Mouse (Mus musculus) mesoderm, embryonic 11.5 days (tissue): ENCODE data around the gene C1qtnf9.

Source experiments
- DNase-seq: peaks from one replicate; pipeline ENCODE4 v3.0.0-alpha.2; 2012; ENCODE audit warnings: low read depth, low spot score

The C1qtnf9 gene

DNA sequence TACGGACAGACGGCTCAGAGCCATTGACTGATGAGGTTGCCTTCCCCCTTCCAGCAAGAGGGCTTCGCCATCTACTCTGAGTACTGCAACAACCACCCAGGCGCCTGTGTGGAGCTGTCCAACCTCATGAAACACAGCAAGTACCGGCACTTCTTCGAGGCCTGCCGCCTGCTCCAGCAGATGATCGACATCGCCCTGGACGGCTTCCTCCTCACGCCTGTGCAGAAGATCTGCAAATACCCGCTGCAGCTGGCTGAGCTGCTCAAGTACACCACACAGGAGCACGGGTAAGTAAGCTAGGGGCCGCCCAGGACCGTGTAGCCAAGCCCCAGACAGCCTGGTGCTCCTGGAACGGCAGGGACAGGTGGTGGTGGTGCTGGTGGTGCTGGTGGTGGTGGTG is 16.4 kb upstream of the C1qtnf9 start:
- DNase-seq = no peak

DNA sequence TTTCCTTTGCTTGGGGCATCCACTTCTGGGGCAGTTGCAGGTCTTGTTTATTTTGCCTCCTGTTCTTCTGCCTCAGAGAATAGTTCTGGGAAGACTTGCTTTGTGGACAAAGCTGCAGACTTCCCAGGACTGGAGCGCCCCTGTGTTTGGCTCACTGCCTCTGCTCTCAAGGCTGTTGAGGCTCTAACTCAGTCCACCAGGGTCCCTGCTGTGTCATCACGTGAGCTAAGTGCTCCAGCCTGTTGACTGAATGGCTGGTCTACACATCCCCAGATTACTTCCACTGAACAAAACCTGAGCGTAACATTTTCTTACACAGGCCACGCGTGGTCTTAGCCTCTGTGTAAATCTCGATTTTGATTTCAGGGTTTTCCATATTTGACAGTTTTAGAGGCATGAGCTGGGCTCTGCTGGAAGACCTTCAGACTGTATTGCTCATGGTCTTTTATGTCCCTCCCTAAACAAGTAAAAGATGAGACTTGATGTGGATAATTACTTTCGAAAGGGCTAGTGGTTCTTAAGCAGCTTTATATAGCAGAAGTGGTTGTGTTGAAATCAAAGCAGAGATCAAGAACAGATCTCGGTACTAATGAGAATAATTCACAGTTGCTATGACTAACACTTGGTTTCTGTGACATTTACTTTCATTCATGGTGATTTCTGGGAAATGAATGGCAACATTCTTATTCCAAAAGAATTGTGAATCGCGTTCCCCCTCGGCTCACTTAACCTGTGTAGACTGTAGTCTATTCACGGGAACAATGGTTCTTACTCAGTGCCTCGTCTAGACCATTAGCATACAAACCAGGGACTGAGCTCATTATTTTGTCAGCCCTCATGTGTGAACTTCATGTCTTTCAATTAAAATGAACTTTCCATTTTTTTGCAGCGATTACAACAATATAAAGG is 14.8 kb upstream of the C1qtnf9 start:
- DNase-seq = no peak

DNA sequence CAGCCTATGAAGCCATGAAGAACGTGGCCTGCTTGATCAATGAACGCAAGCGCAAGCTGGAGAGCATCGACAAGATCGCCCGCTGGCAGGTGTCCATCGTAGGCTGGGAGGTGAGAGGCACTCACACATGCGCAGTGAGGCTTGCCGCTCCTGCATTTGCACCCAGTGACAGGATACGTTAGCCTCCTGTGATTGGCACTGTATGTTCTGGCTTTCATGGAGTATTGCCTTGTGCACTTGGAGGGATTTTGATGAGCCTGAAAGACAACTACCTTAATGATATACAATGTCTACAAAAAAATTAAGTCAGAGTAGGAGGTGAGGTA is 14.2 kb upstream of the C1qtnf9 start:
- no peak for DNase-seq

- no peak for DNase-seq
Measured at GRCm38 (mm10) chr14:60754656-60755055, 13.3 kb upstream of the C1qtnf9 start.

DNA sequence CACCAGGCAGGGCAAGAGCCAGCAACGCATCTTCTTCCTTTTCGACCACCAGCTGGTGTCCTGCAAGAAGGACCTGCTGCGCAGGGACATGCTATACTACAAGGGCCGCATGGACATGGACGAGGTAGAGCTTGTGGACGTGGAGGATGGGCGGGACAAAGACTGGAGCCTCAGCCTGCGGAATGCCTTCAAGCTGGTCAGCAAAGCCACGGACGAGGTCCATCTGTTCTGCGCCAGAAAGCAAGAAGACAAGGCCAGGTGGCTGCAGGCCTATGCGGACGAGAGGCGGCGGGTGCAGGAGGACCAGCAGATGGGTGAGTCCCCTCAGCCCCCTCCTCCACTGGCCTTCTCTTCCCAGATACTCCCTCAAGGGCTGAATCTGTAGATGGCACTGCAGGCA is 11.7 kb upstream of the C1qtnf9 start:
- no peak for DNase-seq

GRCm38 (mm10) chr14:60757265-60757664 is 10.7 kb upstream of the C1qtnf9 start:
- DNase-seq = no peak

- no peak for DNase-seq
Measured at GRCm38 (mm10) chr14:60757722-60758121, 10.2 kb upstream of the C1qtnf9 start.

DNA sequence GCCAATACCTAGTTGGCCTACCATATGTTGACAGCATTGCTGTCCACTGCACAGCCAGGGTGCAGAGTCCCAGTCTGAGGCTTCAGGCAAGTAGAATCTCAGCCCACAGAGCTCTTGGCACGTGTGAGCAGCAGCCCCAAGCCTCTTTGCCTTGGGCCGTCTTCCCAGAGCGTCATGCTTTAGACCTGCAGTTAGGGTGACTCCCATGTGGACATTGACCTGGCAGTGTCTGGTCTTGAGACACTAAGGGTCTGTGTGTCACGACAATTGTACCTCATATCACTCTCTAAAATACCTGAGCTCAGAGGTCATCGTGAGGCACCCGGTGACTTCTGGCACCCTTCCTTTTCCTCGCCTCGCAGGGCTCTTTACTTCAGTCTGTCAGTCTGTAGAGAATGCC is 8.8 kb upstream of the C1qtnf9 start:
- DNase-seq = no peak

DNA sequence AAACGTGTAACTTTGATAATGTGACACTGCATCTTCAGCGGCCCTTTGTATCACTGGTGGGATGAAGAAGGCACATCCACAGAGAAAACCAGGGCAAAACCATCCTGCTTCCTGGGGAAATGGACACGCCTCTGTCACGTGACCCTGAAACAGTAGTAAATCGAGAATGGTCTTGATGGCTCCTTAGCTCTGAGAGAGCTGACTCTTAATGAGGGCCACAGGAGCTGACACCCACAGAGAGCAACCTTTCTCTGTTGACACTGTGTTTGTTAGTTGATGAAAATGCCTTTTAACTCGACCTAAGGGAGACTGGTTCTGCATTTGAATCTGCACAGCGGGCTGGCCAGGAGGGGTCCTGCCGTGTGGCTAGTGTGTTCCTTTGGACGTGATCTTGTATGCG is 6.1 kb upstream of the C1qtnf9 start:
- DNase-seq = no peak

GRCm38 (mm10) chr14:60762754-60763153 is 5.2 kb upstream of the C1qtnf9 start:
- DNase-seq = no peak

- no peak for DNase-seq
Measured at GRCm38 (mm10) chr14:60763746-60764145, 4.2 kb upstream of the C1qtnf9 start.

GRCm38 (mm10) chr14:60764526-60764925 is 3.4 kb upstream of the C1qtnf9 start:
- DNase-seq = no peak

- no peak for DNase-seq
Measured at GRCm38 (mm10) chr14:60765025-60765424, 2.9 kb upstream of the C1qtnf9 start.

DNA sequence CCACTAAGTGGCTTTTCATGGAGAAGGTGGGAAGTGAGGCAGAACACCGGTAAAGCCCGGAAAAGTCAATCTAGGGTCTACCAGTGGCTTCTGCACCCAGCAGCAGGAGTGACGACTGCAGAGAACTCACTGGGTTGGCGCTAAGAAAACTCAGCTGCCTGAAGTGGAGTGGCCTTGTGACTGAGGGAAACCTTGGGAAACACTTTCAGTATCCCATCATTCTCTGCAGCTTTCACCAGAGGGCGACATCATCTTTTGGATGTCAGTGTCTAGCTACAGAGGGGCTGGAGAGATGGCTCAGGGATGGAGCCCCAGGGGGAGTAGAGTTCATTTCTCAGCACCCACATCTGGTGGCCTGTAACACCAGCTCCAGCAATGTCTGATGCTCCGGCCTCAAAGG is 1.4 kb downstream of the C1qtnf9 start:
- DNase-seq = no peak

- DNase-seq = no peak
Measured at GRCm38 (mm10) chr14:60770594-60770993, 2.7 kb downstream of the C1qtnf9 start.

GRCm38 (mm10) chr14:60771057-60771456 is 3.1 kb downstream of the C1qtnf9 start:
- DNase-seq = peak; percentile 72

- no peak for DNase-seq
Measured at GRCm38 (mm10) chr14:60773476-60773875, 5.5 kb downstream of the C1qtnf9 start.

- DNase-seq = no peak
Measured at GRCm38 (mm10) chr14:60776521-60776920, 8.6 kb downstream of the C1qtnf9 start.

- no peak for DNase-seq
Measured at GRCm38 (mm10) chr14:60777485-60777919, 9.6 kb downstream of the C1qtnf9 start.

DNA sequence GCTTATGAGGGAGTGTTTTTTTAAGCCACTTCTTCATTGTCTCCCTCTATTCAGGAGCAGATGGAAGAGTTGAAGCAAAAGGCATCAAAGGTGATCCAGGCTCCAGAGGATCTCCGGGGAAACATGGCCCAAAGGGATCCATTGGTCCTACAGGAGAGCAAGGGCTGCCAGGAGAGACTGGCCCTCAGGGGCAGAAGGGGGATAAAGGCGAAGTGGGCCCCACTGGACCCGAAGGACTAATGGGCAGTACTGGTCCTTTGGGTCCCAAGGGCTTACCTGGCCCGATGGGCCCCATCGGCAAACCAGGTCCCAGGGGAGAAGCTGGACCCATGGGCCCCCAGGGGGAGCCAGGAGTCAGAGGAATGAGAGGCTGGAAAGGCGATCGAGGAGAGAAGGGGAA is 11.3 kb downstream of the C1qtnf9 start:
- DNase-seq = no peak

- no peak for DNase-seq
Measured at GRCm38 (mm10) chr14:60782121-60782656, 14.3 kb downstream of the C1qtnf9 start.

GRCm38 (mm10) chr14:60783196-60783595 is 15.3 kb downstream of the C1qtnf9 start:
- DNase-seq = no peak
